Mouse (Mus musculus) cerebellum, adult 8-10 months (tissue): ENCODE measurements at regions not wholly inside any gene's neighbourhood (a gene's known extent, or its start where the extent isn't known, plus 50 kb on each side); places are given as distances from the start of the nearest gene placed in this dataset.

Experiments used
- DNase-seq: peaks from one replicate; pipeline ENCODE4 v3.0.0; 2022

- no peak for DNase-seq
Measured at GRCm38 (mm10) chr13:101625922-101626321, 142.1 kb downstream of the Pik3r1 start.

GRCm38 (mm10) chr13:101624179-101624581, 143.8 kb downstream of the Pik3r1 start:
- DNase-seq, result no peak

- DNase-seq, result no peak
Measured at GRCm38 (mm10) chr13:101622649-101623048, 145.4 kb downstream of the Pik3r1 start.

- DNase-seq, result no peak
Measured at GRCm38 (mm10) chr13:101620660-101621059, 147.4 kb downstream of the Pik3r1 start.

- no peak for DNase-seq
Measured at GRCm38 (mm10) chr13:101619154-101619553, 148.9 kb downstream of the Pik3r1 start.

GRCm38 (mm10) chr13:101612786-101613185, 155.2 kb downstream of the Pik3r1 start:
- no peak for DNase-seq

GRCm38 (mm10) chr13:101611725-101612124, 156.3 kb downstream of the Pik3r1 start:
- no peak for DNase-seq

GRCm38 (mm10) chr13:101606184-101606730, 161.8 kb downstream of the Pik3r1 start:
- no peak for DNase-seq

GRCm38 (mm10) chr13:101605685-101606084, 162.3 kb downstream of the Pik3r1 start:
- DNase-seq, result no peak

- DNase-seq, result no peak
Measured at GRCm38 (mm10) chr13:101605051-101605450, 163.0 kb downstream of the Pik3r1 start.

GRCm38 (mm10) chr13:101598126-101598485, 169.9 kb downstream of the Pik3r1 start:
- DNase-seq, result no peak

GRCm38 (mm10) chr13:101597243-101598125, 170.5 kb downstream of the Pik3r1 start:
- DNase-seq, result peak; percentile 45

GRCm38 (mm10) chr13:101594511-101595175, 173.4 kb downstream of the Pik3r1 start:
- DNase-seq, result no peak

- no peak for DNase-seq
Measured at GRCm38 (mm10) chr13:101592355-101592754, 175.7 kb downstream of the Pik3r1 start.

GRCm38 (mm10) chr13:101588905-101589304, 179.1 kb downstream of the Pik3r1 start:
- DNase-seq, result no peak

GRCm38 (mm10) chr13:101586787-101587186, 181.2 kb downstream of the Pik3r1 start:
- no peak for DNase-seq

GRCm38 (mm10) chr13:101576481-101576880, 191.5 kb downstream of the Pik3r1 start:
- no peak for DNase-seq

- DNase-seq, result no peak
Measured at GRCm38 (mm10) chr13:101572809-101573590, 195.0 kb downstream of the Pik3r1 start.

- no peak for DNase-seq
Measured at GRCm38 (mm10) chr13:101572246-101572645, 195.8 kb downstream of the Pik3r1 start.

GRCm38 (mm10) chr13:101570034-101570433, 198.0 kb downstream of the Pik3r1 start:
- DNase-seq, result no peak

GRCm38 (mm10) chr13:101568985-101569631, 198.9 kb downstream of the Pik3r1 start:
- DNase-seq, result no peak

GRCm38 (mm10) chr13:101565323-101565722, 202.7 kb downstream of the Pik3r1 start:
- DNase-seq, result no peak
